Mouse (Mus musculus) limb, embryonic 13.5 days (tissue): Measurements from ENCODE around the gene Dlg2. TPM values are rescaled to one million over a fixed set of nuclear protein-coding genes. Genes with fewer than 3 reads are reported as not detected.

ENCODE experiments used
- ATAC-seq: fragments of 200-750 bp; cut with Nextera tagmentation; 2 replicates; pipeline ENCODE4 v1.8.0; 2017; ENCODE audit warnings: low read depth, moderate number of reproducible peaks, moderate TSS enrichment; ENCODE audit not compliant: low FRiP score
- H3K27ac ChIP-seq: fragments of 300-500 bp; sonication (generic); 2 replicates; pipeline ENCODE4 v1.5.1; 2015; ENCODE audit warnings: inconsistent platforms, mild to moderate bottlenecking, moderate library complexity
- H3K27me3 ChIP-seq: fragments of 300-500 bp; sonication (generic); 2 replicates; pipeline ENCODE4 v1.6.1; 2015; ENCODE audit warnings: mild to moderate bottlenecking, inconsistent platforms
- H3K36me3 ChIP-seq: fragments of 300-500 bp; sonication (generic); 2 replicates; pipeline ENCODE4 v1.6.1; 2015; ENCODE audit warnings: inconsistent platforms, mild to moderate bottlenecking, moderate library complexity
- H3K4me1 ChIP-seq: fragments of 300-500 bp; sonication (generic); 2 replicates; pipeline ENCODE4 v1.6.1; 2015; ENCODE audit warnings: inconsistent platforms
- H3K4me2 ChIP-seq: fragments of 300-500 bp; sonication (generic); replicated peaks from 2 replicates; pipeline ENCODE4 v1.6.1; 2015; ENCODE audit warnings: inconsistent platforms, mild to moderate bottlenecking, moderate library complexity
- H3K4me3 ChIP-seq: fragments of 300-500 bp; sonication (generic); 2 replicates; pipeline ENCODE4 v1.5.1; 2015; ENCODE audit warnings: moderate library complexity, mild to moderate bottlenecking, inconsistent platforms
- H3K9ac ChIP-seq: fragments of 300-500 bp; sonication (generic); 2 replicates; pipeline ENCODE4 v1.6.1; 2015; ENCODE audit warnings: mild to moderate bottlenecking, inconsistent platforms
- H3K9me3 ChIP-seq: fragments of 300-500 bp; sonication (generic); 2 replicates; pipeline ENCODE4 v1.6.1; 2016; ENCODE audit warnings: inconsistent platforms
- WGBS: fragments of 180-500 bp; shearing (Covaris S2); methylation state at CpG from one replicate; pipeline ENCODE4 v1.1.7; 2015; 5-methylcytosine and 5-hydroxymethylcytosine counted together
- polyA plus RNA-seq: library from polyadenylated mRNA; unstranded; fragments of >200 nt; fragmentation: Nextera tagmentation; extraction: Ambion mirVana; gene quantifications from 2 replicates; pipeline ENCODE4 v1.2.1, GENCODE M21; 2015

The Dlg2 gene
- polyA plus RNA-seq, 1 experiment from 2014 or later = 4.2 TPM

- H3K9ac ChIP-seq = no peak overlapping the region
- no peak for ATAC-seq
- H3K36me3 ChIP-seq = no peaks in the 10 kb centered on the region
- WGBS = 82% methylated on average over 5 of the region's 5 CpGs
- H3K4me1 ChIP-seq = no peaks in the 10 kb centered on the region
- no peaks in the 10 kb centered on the region for H3K9me3 ChIP-seq
- no peak overlapping the region for H3K27ac ChIP-seq
- no peaks in the 10 kb centered on the region for H3K27me3 ChIP-seq
- H3K4me3 ChIP-seq = no peak overlapping the region
- H3K4me2 ChIP-seq = no peak overlapping the region
Measured at GRCm38 (mm10) chr7:91709853-91710252, 1233.4 kb downstream of the Dlg2 start.

GRCm38 (mm10) chr7:91711184-91711583 lies 1234.7 kb downstream of the Dlg2 start:
- no peaks in the 10 kb centered on the region for H3K4me1 ChIP-seq
- no peak overlapping the region for H3K27ac ChIP-seq
- H3K27me3 ChIP-seq = no peaks in the 10 kb centered on the region
- no peak overlapping the region for H3K4me2 ChIP-seq
- no peak overlapping the region for H3K4me3 ChIP-seq
- no peaks in the 10 kb centered on the region for H3K9me3 ChIP-seq
- no peak for ATAC-seq
- H3K9ac ChIP-seq = no peak overlapping the region
- H3K36me3 ChIP-seq = no peaks in the 10 kb centered on the region
- 80% methylated on average over 6 of the region's 6 CpGs for WGBS

- Histone ChIP-seq H3K27me3 (no peaks in the 10 kb centered on the region), H3K4me1 (no peaks in the 10 kb centered on the region), H3K27ac (no peak overlapping the region), H3K4me2 (no peak overlapping the region), H3K36me3 (no peaks in the 10 kb centered on the region), H3K9me3 (no peaks in the 10 kb centered on the region), H3K9ac (no peak overlapping the region), H3K4me3 (no peak overlapping the region)
- 75% methylated on average over 1 of the region's 1 CpGs for WGBS
- no peak for ATAC-seq
Measured at GRCm38 (mm10) chr7:91715776-91716175, 1239.3 kb downstream of the Dlg2 start.

- Histone ChIP-seq H3K36me3 (no peaks in the 10 kb centered on the region), H3K4me3 (no peak overlapping the region), H3K27ac (no peak overlapping the region), H3K4me1 (no peaks in the 10 kb centered on the region), H3K9me3 (no peaks in the 10 kb centered on the region), H3K9ac (no peak overlapping the region), H3K27me3 (no peaks in the 10 kb centered on the region), H3K4me2 (no peak overlapping the region)
- 72% methylated on average over 6 of the region's 6 CpGs for WGBS
- ATAC-seq = no peak
Measured at GRCm38 (mm10) chr7:91716696-91717095, 1240.2 kb downstream of the Dlg2 start.

- ATAC-seq = no peak
- Histone ChIP-seq H3K4me2 (no peak overlapping the region), H3K4me3 (no peak overlapping the region), H3K27me3 (no peaks in the 10 kb centered on the region), H3K36me3 (no peaks in the 10 kb centered on the region), H3K9ac (no peak overlapping the region), H3K27ac (no peak overlapping the region), H3K4me1 (no peaks in the 10 kb centered on the region), H3K9me3 (no peaks in the 10 kb centered on the region)
Measured at GRCm38 (mm10) chr7:91720318-91720717, 1243.8 kb downstream of the Dlg2 start.

- no peak overlapping the region for H3K9ac ChIP-seq
- no peaks in the 10 kb centered on the region for H3K27me3 ChIP-seq
- 57% methylated on average over 5 of the region's 5 CpGs for WGBS
- ATAC-seq = no peak
- no peaks in the 10 kb centered on the region for H3K4me1 ChIP-seq
- H3K27ac ChIP-seq = no peak overlapping the region
- no peak overlapping the region for H3K4me3 ChIP-seq
- H3K9me3 ChIP-seq = no peaks in the 10 kb centered on the region
- no peak overlapping the region for H3K4me2 ChIP-seq
- no peaks in the 10 kb centered on the region for H3K36me3 ChIP-seq
Measured at GRCm38 (mm10) chr7:91724397-91724796, 1247.9 kb downstream of the Dlg2 start.

GRCm38 (mm10) chr7:91740748-91741147 lies 1264.3 kb downstream of the Dlg2 start:
- H3K27ac ChIP-seq = no peak overlapping the region
- no peak overlapping the region for H3K9ac ChIP-seq
- no peak overlapping the region for H3K4me3 ChIP-seq
- H3K36me3 ChIP-seq = no peaks in the 10 kb centered on the region
- no peak overlapping the region for H3K4me2 ChIP-seq
- H3K27me3 ChIP-seq = no peaks in the 10 kb centered on the region
- H3K9me3 ChIP-seq = no peaks in the 10 kb centered on the region
- no peak for ATAC-seq
- 81% methylated on average over 3 of the region's 3 CpGs for WGBS
- H3K4me1 ChIP-seq = no peaks in the 10 kb centered on the region

- Histone ChIP-seq H3K27me3 (no peaks in the 10 kb centered on the region), H3K9ac (no peak overlapping the region), H3K36me3 (no peaks in the 10 kb centered on the region), H3K4me1 (no peaks in the 10 kb centered on the region), H3K9me3 (no peaks in the 10 kb centered on the region), H3K4me2 (no peak overlapping the region), H3K27ac (no peak overlapping the region), H3K4me3 (no peak overlapping the region)
- no peak for ATAC-seq
Measured at GRCm38 (mm10) chr7:91753151-91753861, 1276.8 kb downstream of the Dlg2 start.

- no peaks in the 10 kb centered on the region for H3K4me1 ChIP-seq
- H3K4me2 ChIP-seq = no peak overlapping the region
- ATAC-seq = no peak
Measured at GRCm38 (mm10) chr7:91767648-91768047, 1291.2 kb downstream of the Dlg2 start.

GRCm38 (mm10) chr7:91778673-91779072 lies 1302.2 kb downstream of the Dlg2 start:
- H3K4me1 ChIP-seq = no peaks in the 10 kb centered on the region
- H3K27me3 ChIP-seq = no peaks in the 10 kb centered on the region
- ATAC-seq = no peak
- H3K4me3 ChIP-seq = no peak overlapping the region
- no peak overlapping the region for H3K4me2 ChIP-seq
- no peak overlapping the region for H3K27ac ChIP-seq
- H3K9me3 ChIP-seq = no peaks in the 10 kb centered on the region
- no peak overlapping the region for H3K9ac ChIP-seq
- no peaks in the 10 kb centered on the region for H3K36me3 ChIP-seq

More at GRCm38 (mm10) chr7:91767648-91768047, 1291.2 kb downstream of the Dlg2 start:
- H3K4me3 ChIP-seq = no peak overlapping the region
- H3K27ac ChIP-seq = no peak overlapping the region
- no peaks in the 10 kb centered on the region for H3K9me3 ChIP-seq
- H3K27me3 ChIP-seq = no peaks in the 10 kb centered on the region
- H3K9ac ChIP-seq = no peak overlapping the region
- no peaks in the 10 kb centered on the region for H3K36me3 ChIP-seq

GRCm38 (mm10) chr7:91784617-91785016 lies 1308.1 kb downstream of the Dlg2 start:
- WGBS = 57% methylated on average over 2 of the region's 2 CpGs
- H3K4me3 ChIP-seq = no peak overlapping the region
- no peak overlapping the region for H3K27ac ChIP-seq
- no peak overlapping the region for H3K4me2 ChIP-seq
- no peak overlapping the region for H3K9ac ChIP-seq
- no peaks in the 10 kb centered on the region for H3K4me1 ChIP-seq
- H3K36me3 ChIP-seq = no peaks in the 10 kb centered on the region
- H3K9me3 ChIP-seq = no peaks in the 10 kb centered on the region
- ATAC-seq = no peak
- H3K27me3 ChIP-seq = no peaks in the 10 kb centered on the region

GRCm38 (mm10) chr7:91785445-91785844 lies 1309.0 kb downstream of the Dlg2 start:
- Histone ChIP-seq H3K36me3 (no peaks in the 10 kb centered on the region), H3K27me3 (no peaks in the 10 kb centered on the region), H3K9me3 (no peaks in the 10 kb centered on the region), H3K9ac (no peak overlapping the region), H3K4me3 (no peak overlapping the region), H3K4me1 (no peaks in the 10 kb centered on the region), H3K4me2 (no peak overlapping the region), H3K27ac (no peak overlapping the region)
- WGBS = 75% methylated on average over 5 of the region's 5 CpGs
- ATAC-seq = no peak

- Histone ChIP-seq H3K9me3 (no peaks in the 10 kb centered on the region), H3K4me2 (no peak overlapping the region), H3K36me3 (no peaks in the 10 kb centered on the region), H3K27ac (peak overlapping the region; percentile 10; the same call in 1 of the 2 replicates), H3K9ac (no peak overlapping the region), H3K27me3 (no peaks in the 10 kb centered on the region), H3K4me1 (no peaks in the 10 kb centered on the region), H3K4me3 (no peak overlapping the region)
- ATAC-seq = no peak
- WGBS = 62% methylated on average over 3 of the region's 3 CpGs
Measured at GRCm38 (mm10) chr7:91785871-91786270, 1309.4 kb downstream of the Dlg2 start.
